Mouse (Mus musculus): ENCODE data around the gene Tmem120a. TPM values are rescaled to one million over a fixed set of nuclear protein-coding genes. Genes with fewer than 3 reads are reported as not detected.

Tmem120a gene
- total RNA-seq, 4 experiments from 2014 or later = 7.9 to 12.3 (median 8.9) TPM

DNA sequence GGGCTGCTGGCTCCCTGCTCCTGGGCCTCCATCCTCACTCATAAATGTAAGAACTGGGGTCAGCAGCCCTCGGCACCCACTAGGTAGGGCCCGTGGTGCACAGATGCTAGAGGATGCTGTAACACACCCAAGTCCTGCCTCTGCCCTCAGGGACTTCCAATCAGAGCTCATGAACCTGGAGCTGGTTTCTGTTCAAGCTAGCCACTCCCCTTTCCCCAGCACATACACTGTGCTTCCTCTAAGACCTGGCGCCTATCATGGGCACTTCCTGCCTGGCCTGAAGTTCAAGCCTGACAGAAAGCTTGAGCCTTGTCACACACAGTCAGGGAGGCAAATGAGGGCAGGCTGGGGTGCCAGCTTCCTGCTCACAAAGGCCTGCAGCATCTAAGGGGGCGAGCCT is 11.2 kb downstream of the Tmem120a start:
- DNase-seq (ENCODE audit: low spot score in 2 of 2) = no peak

DNA sequence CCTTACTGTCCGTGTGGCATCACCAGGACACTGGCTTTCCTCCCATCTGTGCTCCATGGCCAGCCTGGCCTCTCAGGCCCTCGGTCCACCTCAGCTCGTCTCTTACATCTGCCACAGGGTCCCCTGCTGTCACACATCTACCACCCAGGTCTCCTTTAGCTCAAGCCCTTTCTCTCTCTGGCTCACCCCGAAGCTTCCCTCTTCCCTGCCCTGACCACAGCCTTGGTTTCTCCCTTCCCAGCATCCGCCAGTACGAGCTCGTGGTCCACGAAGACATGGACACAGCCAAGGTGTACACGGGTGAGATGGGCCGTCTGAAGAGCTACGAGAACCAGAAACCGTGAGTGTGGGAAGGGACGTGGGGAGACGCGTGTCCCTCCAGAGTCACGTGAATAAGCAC is 12.9 kb downstream of the Tmem120a start:
- no peak for DNase-seq (ENCODE audit: low spot score in 2 of 2)

DNA sequence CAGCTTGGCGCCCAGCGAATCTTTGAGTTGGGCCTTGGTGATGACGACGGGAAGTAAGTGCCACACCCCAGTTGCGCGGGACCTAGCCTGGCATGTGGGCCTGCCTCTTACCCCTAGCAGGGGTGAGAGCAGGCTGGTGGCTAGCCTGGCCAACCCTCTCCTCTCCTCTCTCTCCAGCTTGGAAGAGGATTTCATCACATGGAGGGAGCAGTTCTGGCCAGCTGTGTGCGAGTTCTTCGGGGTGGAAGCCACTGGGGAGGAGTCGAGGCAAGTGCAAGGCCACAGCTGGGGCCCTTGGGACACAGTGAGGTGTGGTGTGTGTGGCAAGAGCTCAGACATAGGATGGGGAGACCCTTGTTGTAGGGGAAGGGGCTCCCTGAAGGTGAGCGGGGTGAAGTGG is 13.3 kb downstream of the Tmem120a start:
- DNase-seq (ENCODE audit: low spot score in 2 of 2) = no peak

DNA sequence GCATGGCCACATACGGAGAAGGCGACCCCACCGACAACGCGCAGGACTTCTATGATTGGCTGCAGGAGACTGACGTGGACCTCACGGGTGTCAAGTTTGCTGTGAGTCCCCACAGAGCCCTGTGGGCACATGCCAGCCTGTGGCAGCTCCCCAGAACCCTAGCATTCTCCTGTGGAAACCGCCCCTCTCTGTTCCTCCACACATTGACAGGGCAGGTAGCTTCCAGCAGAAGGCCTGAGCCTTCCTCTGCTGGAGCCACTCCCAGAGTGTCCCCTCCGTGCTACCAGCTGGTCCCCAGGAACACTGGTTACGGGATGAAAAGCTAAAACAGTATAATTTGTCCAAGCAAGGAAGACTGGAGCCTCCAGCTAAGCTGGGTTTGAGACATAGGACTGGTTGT is 14.0 kb downstream of the Tmem120a start:
- no peak for DNase-seq (ENCODE audit: low spot score in 2 of 2)

DNA sequence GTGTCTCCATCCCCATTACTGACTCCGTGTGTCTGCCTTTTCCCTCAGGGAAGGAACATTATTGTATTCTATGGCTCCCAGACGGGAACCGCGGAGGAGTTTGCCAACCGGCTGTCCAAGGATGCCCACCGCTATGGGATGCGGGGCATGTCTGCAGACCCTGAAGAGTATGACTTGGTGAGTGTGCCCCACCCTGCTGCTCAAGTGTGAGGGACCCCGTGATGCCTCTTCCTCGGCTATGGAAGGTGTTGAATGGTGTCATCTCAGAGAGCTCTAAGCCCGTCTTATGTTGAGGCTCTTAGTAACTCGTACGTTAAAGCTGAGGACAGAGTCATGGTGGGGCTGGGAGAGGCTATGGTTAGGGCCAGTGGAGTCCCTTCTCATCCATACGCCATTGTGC is 14.9 kb downstream of the Tmem120a start:
- DNase-seq (ENCODE audit: low spot score in 2 of 2) = no peak

DNA sequence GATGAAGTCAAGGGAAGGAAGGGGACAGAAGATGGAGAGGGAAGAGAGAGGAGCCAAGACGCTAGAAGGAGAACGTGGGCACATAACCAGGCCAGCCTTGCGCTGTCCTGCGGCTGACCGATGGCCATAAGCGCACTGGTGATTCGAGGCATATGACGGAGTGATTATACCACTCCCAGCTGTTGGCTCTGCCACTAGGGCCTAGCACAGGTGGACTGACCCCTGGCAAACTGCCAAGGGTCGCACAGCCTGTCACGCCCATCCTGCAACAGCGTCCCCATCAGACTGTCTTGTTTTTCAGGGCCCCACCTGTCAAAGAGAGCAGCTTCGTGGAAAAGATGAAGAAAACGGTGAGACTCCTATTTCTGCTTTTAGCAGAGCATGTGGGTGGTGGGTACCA is 15.9 kb downstream of the Tmem120a start:
- no peak for DNase-seq (ENCODE audit: low spot score in 2 of 2)

DNA sequence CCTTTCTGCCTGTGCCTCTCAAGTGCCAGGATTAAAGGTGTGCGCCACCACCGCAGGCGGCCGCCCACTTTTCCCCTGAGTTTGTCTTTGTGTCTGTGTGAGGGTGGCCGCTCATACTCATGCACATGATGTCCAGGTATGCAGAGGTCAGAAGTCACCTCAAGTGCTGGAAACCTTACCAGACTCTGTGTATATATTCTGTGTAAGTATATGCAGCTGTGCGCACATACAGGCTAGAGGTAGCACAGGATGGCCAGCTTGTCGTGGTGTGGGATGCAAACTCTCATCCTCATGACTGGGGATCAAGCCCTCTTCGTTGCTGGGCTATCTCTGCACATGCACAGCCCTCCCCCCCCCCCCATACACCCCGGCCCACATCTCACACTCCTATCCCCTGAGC is 16.4 kb downstream of the Tmem120a start:
- no peak for DNase-seq (ENCODE audit: low spot score in 2 of 2)

DNA sequence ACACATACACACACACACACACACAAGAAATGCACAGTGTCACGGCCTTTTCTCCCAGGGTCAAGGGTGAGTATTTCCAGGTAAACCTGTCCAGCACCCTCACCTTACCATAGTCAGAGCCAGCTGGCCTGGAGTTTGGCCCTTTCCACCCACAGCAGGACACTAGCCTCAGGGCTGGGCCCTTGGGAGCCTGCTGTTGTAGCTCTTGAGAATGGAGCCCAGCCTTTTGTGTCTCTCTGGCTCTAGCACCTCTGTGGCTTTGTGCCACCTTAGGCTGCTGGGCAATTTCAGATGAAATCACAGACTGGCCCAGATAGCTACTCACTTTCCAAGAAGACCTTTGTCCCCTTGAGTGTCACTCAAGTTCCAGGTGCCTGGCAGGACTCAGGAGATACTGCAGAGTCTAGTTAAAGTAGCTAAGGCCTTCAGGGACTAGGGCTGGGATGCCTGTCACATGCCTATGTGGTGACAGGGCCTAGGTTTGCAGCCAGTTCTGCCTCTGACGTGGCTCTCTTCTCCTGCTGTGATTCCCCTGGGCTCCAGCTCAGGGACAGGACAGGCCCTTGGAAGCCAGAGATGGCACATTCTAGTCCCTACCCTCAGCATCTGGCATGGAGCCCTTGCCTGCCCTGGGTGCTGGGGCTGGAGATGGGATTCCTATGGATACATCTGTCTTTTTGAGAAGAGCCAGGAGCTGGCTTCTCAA is 17.5 kb downstream of the Tmem120a start:
- no peak for DNase-seq (ENCODE audit: low spot score in 2 of 2)

DNA sequence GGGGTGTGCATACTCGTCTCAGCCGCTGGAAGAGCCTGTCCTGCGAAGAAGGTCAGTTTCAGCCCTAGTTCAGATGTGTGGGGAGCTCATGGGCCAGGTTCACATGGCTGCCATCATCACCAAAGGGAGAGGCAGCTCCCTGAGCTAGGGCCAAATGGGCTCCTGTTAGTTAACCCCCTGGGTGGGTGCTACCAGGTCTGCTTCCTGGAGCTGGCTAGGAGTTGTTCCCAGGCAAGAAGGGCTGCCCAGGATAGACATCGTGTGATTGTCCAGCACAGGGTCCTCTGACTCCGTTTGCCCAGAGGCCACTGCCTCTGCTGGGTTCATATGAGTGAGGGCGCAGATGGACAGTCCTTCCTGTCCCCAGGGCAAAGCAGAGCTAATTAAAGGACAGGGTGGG is 18.3 kb downstream of the Tmem120a start:
- no peak for DNase-seq (ENCODE audit: low spot score in 2 of 2)

DNA sequence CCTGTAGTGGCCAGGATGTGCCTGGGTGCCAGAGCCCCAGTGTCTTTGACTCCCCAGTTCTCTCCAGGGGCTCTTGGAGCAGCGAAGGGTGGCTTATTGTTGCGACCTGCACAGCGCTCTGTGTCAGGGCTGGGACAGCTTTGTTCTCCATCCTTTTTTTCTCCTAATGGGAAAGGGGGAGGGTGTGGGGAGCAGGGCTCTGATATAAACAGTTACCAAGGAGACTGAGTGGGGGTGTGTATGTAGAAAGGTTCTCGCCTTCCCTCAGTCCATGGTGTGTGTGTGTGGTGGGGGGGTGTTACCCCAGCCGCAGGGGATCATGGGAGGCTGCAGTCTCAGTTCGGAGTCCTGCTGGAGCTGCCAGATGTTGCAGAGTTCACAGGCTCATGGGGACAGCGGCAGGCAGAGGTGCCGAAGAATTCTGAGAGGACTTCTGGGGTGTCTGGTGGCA is 18.8 kb downstream of the Tmem120a start:
- DNase-seq (ENCODE audit: low spot score in 2 of 2) = no peak

DNA sequence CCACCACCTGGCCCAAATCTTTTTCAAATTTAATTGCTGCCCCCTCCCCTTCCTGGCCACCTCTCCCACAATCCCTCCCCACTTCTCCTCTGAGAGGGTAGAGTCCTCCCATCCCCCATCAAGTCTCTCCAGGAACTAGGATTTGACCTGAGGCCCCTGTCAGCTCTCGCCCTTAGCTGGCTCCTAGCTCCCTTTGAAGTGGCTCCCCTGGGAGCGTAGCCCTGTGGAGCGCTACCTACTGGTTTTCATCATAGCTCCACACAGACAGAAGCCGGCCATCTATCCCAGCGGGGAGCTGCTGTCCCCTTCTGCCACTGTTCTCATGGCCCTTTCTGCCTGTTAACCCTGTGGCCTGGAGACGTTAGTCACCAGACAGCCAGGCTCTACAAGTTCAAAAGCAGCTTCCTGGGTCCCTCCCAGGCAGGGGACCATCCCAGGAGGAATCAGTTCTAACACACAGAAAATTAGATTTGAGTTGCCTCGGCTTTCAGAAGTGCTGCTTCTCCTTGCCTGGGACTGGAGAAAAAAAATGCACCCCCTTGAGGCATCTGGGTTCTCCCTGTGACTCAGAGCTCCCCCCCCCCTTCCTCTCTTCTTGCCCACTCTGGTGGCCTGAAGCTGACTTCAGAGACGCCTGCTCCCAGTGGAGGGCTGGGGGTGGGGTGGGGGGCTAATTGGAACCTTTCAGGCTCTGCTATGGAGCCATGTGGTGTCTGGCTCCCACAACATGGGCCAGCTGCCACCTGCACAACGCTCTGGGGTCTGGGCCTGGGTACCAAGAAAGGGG is 19.5 kb downstream of the Tmem120a start:
- no peak for DNase-seq (ENCODE audit: low spot score in 2 of 2)

DNA sequence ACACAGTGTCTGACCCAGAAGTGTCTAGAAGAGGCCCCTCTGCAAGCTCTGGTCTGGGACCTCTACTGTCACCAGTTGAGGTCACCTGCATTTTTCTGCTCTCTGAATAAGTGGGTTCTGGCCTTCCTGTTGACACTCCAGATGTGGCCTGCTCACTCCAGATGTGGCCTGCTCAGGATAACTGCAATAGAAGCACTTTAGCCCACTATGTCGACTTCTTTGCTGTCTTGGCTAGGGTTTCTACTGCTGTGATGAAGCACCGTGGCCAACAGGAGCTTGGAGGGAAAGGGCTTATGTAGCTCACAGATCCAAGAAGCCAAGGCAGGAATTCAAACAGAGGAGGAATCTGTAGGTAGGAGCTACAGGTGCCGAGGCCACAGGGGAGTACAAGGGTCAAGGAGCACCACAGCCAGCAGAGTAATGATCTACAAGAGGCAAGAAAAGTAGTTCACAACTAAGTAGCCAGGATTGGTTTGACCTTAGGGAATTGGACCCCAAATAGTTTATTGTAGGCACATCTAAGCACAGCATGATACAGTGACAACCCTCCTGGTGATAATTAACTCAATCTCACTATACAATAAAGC is 21.0 kb downstream of the Tmem120a start:
- DNase-seq (ENCODE audit: low spot score in 2 of 2) = no peak

DNA sequence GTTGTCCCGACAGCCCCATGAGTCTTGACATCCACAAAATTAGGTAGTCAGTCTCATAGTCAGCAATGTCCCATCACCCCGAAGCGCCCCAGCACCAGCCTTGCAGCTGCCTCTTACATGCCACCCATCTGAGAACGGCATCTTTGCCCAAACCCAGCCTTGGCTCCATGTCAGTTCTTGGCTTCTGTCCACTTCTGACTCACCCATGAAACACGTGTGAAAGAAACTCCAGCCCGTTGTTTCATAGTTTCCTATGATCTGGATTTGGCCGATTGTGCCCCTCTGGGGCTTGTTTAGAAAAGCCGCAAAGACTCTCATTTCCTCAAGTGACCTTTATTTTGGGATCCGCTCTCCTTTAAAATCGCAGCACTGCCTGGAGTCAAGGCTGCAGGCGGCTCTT is 22.1 kb downstream of the Tmem120a start:
- peak; percentile 63 to 66 for DNase-seq (ENCODE audit: low spot score in 2 of 2)

DNA sequence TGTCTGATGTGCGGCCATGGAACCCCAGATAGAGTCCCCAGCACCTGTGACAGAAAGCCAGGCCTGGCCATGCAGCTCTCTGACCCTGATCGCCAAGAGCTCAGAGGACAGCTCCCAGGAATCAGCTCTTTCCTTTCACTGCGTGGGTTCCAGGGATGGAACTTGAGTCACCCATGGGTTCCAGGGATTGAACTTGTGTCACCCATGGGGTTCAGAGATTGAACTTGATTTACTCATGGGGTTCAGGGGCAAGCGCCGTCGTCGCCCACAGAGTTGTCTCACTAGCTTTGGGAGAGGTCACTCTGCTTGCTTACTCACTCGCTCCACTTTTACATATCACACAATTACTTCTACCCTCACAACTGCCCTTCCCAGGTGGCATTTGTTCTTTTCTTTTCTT is 23.2 kb downstream of the Tmem120a start:
- DNase-seq (ENCODE audit: low spot score in 2 of 2) = no peak

DNA sequence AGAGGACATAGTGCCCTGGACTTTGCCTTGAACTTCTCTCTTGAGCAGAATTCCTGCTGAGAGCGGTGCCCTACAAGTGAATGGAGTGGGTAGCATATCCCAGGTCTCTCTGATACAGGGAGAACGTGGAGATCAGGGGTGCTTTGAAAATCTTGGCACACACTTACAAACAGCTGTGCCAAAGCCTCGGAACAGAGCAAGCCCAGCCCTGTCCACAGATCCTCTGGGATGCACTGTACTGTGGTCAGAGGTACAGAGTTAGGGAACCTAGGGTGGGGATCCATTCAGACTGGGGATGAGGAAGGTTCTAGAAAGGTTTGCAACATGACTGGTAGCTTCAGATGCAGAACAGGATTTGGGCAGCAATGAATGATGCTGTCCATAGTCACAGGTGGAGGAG is 24.1 kb downstream of the Tmem120a start:
- DNase-seq (ENCODE audit: low spot score in 2 of 2) = no peak

DNA sequence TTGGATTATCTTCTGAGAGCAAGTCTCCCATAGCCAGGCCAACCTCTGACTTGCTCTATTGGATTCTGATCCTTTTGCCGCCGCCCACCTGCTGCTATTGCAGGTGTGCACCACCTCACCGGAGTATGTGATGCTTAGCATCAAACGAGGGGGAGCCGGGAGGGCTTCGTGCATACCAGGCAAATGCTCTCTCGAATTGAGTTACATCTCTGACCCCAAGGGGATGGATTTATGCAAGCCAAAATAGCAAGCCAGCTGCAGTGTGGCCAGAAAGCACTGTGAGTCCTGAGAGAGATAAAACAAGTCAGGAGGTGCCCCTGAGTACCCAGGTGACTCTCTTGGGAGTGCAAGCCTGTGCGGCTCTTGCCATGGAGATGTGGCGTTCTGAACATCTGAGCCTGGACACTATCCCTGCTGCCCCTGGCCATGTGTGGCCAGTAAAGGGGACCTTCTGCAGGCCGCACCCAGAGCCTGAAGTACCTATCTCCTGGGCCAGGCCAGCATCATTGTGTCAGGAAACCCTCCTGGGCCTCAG is 24.6 kb downstream of the Tmem120a start:
- no peak for DNase-seq (ENCODE audit: low spot score in 2 of 2)

DNA sequence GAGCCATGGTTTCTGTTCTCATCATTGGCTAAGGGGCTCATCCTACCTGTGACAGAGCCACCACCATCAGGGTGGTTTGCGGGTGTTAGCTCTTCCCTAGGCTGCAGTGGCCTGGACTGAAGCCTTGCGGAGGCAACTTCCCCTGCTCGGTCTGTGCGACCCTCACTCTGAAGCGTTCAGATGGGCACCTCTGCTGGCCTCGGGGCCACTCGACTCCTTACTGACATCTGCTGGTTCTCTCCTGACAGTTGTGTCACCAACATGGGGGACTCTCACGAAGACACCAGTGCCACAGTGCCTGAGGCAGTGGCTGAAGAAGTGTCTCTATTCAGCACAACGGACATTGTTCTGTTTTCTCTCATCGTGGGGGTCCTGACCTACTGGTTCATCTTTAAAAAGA is 28.6 kb downstream of the Tmem120a start:
- DNase-seq (ENCODE audit: low spot score in 2 of 2) = no peak

DNA sequence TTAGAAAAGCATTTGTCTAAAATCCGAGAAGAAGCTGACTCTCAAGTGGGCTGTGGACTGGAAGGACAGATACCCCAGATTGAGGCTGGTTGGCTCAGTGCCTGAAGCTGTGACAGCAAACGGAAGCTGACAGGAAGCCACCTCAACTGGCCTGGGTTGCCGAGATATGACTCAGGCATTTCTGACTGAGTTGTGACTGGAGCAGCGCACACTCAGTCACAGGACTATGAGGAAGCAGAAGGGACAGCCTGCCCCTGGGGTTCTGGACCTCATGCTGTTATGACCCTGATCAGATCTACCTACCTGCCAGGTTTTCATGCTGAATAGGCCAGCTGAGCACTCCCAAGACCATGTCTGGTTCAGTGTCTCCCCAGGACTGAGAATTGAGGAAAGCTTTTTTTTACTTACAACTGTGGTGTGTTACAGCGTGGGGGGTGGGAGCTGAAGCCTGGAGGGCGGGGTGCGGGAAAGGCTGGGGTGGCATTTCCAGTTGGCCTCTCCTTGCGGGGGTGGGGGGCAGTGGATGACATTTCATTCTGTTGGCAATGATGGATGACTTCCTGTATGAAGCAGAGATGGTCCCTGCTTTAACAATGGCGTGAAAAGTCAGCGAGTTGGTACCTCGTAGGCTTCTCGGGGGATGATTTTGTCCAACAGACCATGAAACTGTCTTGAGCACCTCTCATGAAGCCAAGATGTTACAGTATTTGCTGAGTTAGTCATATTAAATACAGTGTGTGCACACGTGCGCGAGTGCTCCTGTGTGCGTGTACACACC is 30.6 kb downstream of the Tmem120a start:
- no peak for DNase-seq (ENCODE audit: low spot score in 2 of 2)

DNA sequence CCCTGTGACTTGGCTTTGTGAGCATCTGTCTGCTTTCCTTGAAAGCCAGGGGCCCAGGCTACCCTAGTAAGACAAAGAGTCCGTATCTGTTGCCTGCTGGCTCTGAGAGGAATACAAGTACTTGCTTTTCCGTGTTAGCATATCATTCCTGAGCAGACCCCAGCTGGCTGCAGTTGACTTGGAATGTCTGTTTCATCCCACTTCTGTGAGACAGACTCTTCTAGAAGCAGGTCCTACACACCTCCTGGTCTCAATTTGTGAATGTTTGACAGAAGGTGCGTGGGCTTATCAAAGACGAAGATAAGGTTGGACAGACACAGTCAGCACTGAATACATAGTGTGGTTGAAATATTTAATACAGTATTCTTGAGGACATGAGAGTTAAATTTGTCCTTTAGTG is 31.4 kb downstream of the Tmem120a start:
- no peak for DNase-seq (ENCODE audit: low spot score in 2 of 2)

DNA sequence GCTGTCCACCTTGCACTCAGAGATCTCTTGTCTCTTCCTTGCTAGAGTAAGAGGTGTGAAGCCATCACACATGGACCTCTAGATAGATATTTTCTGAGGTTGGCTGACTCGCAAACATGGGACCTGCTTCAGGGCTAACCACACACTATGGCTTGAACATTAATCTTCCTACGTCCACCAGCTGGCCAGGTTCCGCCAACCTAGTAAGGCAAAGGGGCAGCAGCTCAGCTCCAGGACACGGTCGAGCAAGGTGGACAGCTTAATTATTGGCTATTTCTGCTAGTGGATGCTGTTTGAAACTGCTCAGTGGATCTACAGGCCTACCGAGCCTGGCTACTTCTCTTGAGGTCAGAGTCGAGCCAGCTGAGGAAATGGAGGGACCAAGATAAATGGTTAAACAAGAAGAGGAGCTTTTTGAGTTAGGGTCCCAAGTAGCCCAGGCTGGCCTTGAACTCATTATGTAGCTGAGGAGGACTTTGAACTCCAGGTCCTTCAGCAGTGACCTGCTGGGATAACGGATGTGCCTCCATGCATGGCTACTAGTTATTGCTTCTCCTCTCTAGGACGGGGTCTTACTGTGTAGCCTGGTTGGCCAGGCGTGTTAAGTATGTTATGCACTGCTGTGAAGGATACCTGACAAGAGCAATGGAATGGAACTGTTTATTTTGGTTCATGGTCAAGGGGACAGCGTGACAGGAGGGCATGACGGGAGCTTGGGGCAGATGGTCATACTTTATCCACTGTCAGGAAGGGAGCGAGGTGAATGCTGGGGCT is 32.5 kb downstream of the Tmem120a start:
- DNase-seq (ENCODE audit: low spot score in 2 of 2) = no peak
